Mouse (Mus musculus): ENCODE data around the gene Crybb2. TPM values are rescaled to one million over a fixed set of nuclear protein-coding genes. Genes with fewer than 3 reads are reported as not detected.

The Crybb2 gene
- total RNA-seq, 2 experiments from 2014 or later, result not detected

GRCm38 (mm10) chr5:113014808-113015235 is 55.1 kb downstream of the Crybb2 start:
- DNase-seq, result peak; percentile 89
- Histone ChIP-seq H3K27ac (peak overlapping the region; percentile 81), H3K4me3 (peak overlapping the region; percentile 80)
- intact Hi-C loops (cut with DNase I), result loop anchor here (5.0 kb wide), 2 partner anchors 43 to 143 kb away; no protein-coding TSS in a partner anchor
- TF ChIP-seq CTCF (IDR thresholded peaks at IDR 0.05), result no peak

- peak overlapping the region; percentile 81 for H3K27ac ChIP-seq
- intact Hi-C loops (cut with DNase I), result loop anchor here (5.0 kb wide), 1 partner anchor 142 kb away; no protein-coding TSS in a partner anchor
These were observed 55.7 kb downstream of the Crybb2 start for GRCm38 (mm10) chr5:113014111-113014807.

GRCm38 (mm10) chr5:113011926-113012325 is 58.0 kb downstream of the Crybb2 start:
- no peak for DNase-seq
- intact Hi-C loops (cut with DNase I), result loop anchor here (5.0 kb wide), 1 partner anchor 140 kb away; no protein-coding TSS in a partner anchor
- no peak overlapping the region for H3K27ac ChIP-seq
- no peak for TF ChIP-seq CTCF (IDR thresholded peaks at IDR 0.05)
- H3K4me3 ChIP-seq, result no peak overlapping the region

More at GRCm38 (mm10) chr5:113014111-113014807, 55.7 kb downstream of the Crybb2 start:
- peak; percentile 45 for DNase-seq
- peak; percentile 40 for TF ChIP-seq CTCF (IDR thresholded peaks at IDR 0.05)
- peak overlapping the region; percentile 80 for H3K4me3 ChIP-seq

- intact Hi-C loops (cut with DNase I), result no loop called here
- DNase-seq, result peak; percentile 30
- Histone ChIP-seq H3K27ac (peak overlapping the region; percentile 64), H3K4me3 (peak overlapping the region; percentile 43)
- TF ChIP-seq CTCF (IDR thresholded peaks at IDR 0.05), result no peak
These were observed 60.6 kb downstream of the Crybb2 start for GRCm38 (mm10) chr5:113009183-113009820.

- H3K4me3 ChIP-seq, result no peak overlapping the region
- no peak for DNase-seq
- intact Hi-C loops (cut with DNase I), result no loop called here
- no peak overlapping the region for H3K27ac ChIP-seq
- TF ChIP-seq CTCF (IDR thresholded peaks at IDR 0.05), result no peak
These were observed 61.4 kb downstream of the Crybb2 start for GRCm38 (mm10) chr5:113008496-113008895.

Other genes with a start within 250 kb of the Crybb2 start
- gene Myo18b, start 173.8 kb downstream of the Crybb2 start, total RNA-seq (2021), result 100 to 1,000 TPM; 319 to 413 TPM
- 1 to 10 TPM; 4.6 to 5.0 TPM for gene Grk3, start 54.3 kb downstream of the Crybb2 start, total RNA-seq (2021)
- 1 to 10 TPM in 1 of 2 experiments, under 1 TPM in 1; 0.79 to 1.0 TPM for gene Crybb3, start 11.5 kb upstream of the Crybb2 start, total RNA-seq (2021)
- gene 2900026A02Rik, start 151.1 kb upstream of the Crybb2 start, total RNA-seq (2021), result 10 to 100 TPM; 19.6 to 24.6 TPM
- gene Tmem211, start 156.8 kb upstream of the Crybb2 start, total RNA-seq (2021), result not detected
- gene Sgsm1, start 240.7 kb upstream of the Crybb2 start, total RNA-seq (2021), result under 1 TPM; 0.23 to 0.47 TPM

Measured in gastrocnemius, adult 2 months (tissue).